Mouse (Mus musculus): ENCODE data around the gene Fgfr2.

- TF ChIP-seq CTCF (IDR thresholded peaks at IDR 0.05; ENCODE audit: borderline replicate concordance, insufficient read depth, low read length) (no peak), POLR2A (IDR thresholded peaks at IDR 0.05; ENCODE audit: low read depth, low read length) (no peak)
These were observed 2697.2 kb downstream of the Fgfr2 start for GRCm38 (mm10) chr7:130425991-130426390.
